Mouse (Mus musculus): ENCODE measurements at regions not wholly inside any gene's neighbourhood (a gene's known extent, or its start where the extent isn't known, plus 50 kb on each side); places are given as distances from the start of the nearest gene placed in this dataset.
"Not testable (repeated sequence)": the region's sequence is repeated elsewhere in the genome, so short reads cannot be mapped to it uniquely, and the experiment has no call there.

DNA sequence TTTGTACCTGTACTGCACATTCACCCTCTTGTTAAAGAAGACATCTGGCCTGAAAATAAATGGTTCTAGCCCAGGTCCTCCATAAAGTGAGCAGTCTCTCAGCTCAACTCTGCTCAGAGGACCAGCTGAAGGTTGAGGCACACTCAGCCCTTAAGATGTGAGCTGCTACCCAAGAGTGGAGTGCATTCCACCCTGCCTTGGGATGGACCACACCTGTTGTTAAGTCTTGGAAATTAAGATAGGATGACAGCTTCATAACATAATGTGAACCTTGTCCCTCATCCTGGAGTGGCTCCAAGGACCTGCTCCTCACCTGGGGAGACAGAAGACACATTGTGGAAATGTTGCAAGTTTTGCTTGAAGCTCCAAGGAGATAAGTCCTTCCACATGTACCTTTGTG lies 200.5 kb upstream of the Thpo start:
- H3K9ac ChIP-seq; H3K27ac ChIP-seq; H3K9me3 ChIP-seq; H3K4me2 ChIP-seq; H3K36me3 ChIP-seq (replicated peaks); H3K4me1 ChIP-seq; ATAC-seq (ENCODE audit: low FRiP score); H3K4me3 ChIP-seq (replicated peaks); H3K27me3 ChIP-seq: not testable (repeated sequence)

DNA sequence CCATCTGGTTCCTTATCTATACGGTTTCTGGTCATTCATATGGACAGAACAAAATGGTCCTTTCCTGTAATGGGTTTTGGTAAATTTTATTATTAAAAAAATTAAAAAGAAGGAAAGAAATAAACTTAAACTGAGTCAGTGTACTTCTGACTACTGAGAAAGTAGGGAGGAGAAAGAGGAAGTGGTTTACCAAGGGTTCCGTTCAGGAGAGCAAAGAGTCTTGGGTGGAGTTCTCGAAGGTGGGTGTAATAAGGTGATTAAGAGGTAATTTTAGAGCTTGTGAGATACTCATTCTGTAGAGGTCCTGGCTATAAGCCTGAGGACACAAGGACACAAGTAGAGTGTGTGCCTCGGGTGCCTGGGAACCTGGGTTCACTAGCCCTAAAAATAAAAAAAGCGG lies 195.7 kb upstream of the Thpo start:
- not testable (repeated sequence) for ATAC-seq (ENCODE audit: low FRiP score); H3K4me2 ChIP-seq
- WGBS, result 92% methylated on average over 5 of the region's 5 CpGs

DNA sequence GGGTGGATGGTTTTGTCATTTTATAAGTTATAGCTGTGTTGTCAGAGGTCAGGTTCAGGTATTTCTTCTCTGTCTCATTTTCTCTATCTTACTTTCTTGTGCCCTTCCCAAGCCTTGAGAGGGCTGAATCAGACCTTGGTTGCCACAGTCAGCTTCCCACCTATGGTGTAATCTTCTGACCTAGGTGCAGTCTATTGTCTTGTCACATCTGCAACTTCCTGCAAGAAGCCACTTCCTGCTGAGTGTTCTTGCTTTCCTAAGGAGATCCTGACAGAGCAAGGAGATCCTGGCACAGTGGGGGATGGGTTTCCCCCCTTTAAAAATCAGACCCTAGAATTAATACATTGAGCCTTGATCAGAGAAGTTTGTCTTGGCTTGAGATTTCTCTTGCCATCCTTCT lies 191.5 kb upstream of the Thpo start:
- not testable (repeated sequence) for H3K36me3 ChIP-seq (replicated peaks); ATAC-seq (ENCODE audit: low FRiP score); H3K9me3 ChIP-seq; H3K4me1 ChIP-seq; H3K4me2 ChIP-seq; H3K9ac ChIP-seq; H3K27ac ChIP-seq; H3K4me3 ChIP-seq (replicated peaks); H3K27me3 ChIP-seq

More for the DNA sequence above, 195.7 kb upstream of the Thpo start:
- H3K9me3 ChIP-seq; H3K4me1 ChIP-seq; H3K27me3 ChIP-seq; H3K36me3 ChIP-seq (replicated peaks); H3K9ac ChIP-seq; H3K4me3 ChIP-seq (replicated peaks); H3K27ac ChIP-seq: not testable (repeated sequence)

DNA sequence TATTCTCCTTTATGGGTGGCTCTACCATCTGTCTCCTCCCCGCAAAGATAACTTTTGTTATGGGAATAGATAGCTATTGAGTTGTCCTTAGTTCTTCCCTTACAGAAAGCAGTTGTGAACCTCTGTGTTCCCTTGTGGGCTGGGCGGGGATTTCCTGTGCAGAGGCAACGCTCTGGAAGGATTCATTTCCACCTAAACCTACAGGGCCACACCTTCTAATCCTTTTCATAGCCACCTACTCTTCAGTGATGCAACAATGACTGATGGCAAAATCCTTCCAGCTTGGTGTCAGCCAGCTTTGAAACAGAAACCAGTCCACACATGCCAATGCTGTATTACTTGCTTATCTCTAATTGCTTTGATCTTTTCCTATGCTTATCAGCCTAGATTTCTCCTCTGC lies 176.6 kb upstream of the Thpo start:
- WGBS, result 85% methylated on average over 3 of the region's 3 CpGs
- H3K36me3 ChIP-seq (replicated peaks); ATAC-seq (ENCODE audit: low FRiP score); H3K4me3 ChIP-seq (replicated peaks); H3K27me3 ChIP-seq; H3K9me3 ChIP-seq; H3K4me1 ChIP-seq; H3K27ac ChIP-seq; H3K4me2 ChIP-seq; H3K9ac ChIP-seq: not testable (repeated sequence)

DNA sequence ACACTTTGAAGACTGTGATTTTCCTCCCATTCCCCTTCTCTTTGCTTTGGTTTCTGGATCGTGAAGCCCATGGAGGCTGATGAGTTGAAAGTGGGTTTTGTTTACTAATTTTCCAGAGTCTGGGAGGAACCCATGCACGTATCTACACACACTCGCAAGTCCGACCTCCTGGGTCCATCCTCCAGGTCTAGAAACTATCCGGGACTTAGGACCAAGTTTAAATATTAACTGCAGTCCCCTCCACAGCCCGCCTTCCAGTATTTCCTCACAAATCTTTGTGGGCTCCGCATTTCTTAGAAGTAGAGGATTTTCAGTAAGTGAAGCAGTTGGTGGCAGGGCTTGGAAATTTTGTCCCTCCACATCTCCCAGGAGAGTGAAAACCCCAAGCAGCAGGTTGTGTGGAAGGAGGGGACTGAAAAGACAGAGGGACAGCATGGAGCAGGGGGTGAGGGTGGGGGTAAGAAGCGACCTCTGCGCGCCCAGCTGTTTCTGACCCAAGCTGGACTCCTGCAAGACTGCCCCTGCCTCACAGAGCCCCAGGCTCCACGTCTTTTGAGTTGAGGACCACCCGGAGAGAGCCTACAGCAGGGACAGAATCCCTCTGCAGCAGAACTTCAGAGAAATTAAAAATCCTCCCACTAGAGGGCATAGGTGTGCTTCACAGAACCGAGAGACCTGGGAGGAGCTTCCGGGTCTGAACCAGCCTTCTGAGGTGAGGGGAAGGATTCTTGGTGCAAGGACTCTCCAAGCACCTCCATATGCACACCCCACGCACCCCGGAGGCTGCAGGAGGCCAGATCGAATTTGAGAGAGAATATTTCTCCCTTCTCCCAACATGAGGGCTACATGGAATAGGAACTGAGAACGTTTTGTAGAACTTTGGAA lies 174.4 kb upstream of the Thpo start:
- not testable (repeated sequence) for H3K27ac ChIP-seq; H3K4me3 ChIP-seq (replicated peaks); H3K9me3 ChIP-seq; H3K4me1 ChIP-seq; H3K4me2 ChIP-seq; H3K36me3 ChIP-seq (replicated peaks); H3K27me3 ChIP-seq; H3K9ac ChIP-seq
- 43% methylated on average over 18 of the region's 18 CpGs for WGBS
- ATAC-seq (ENCODE audit: low FRiP score), result 0 out of 2 replicates have a peak, but pooled peaks have one; percentile 46

DNA sequence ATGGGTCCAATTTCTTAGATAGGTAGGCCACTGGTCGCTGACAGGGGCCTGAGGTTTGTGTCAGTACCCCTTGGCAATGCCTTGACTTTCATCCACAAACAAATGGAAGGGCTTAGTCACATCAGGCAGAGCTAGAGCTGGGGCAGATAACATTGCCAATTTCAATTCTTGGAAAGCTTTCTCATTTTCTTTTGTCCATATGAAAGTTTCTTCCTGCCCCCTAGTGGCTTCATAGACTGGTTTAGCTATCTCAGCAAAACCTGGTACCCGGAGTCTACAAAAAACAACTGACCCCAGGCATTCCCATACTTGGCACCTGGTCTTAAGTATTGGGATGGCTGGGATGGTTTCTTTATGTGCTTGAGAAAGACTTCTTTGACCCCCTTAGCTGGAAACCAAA lies 161.4 kb upstream of the Thpo start:
- WGBS, result 75% methylated on average over 2 of the region's 2 CpGs
- Histone ChIP-seq H3K4me1 (no peaks in the 10 kb centered on the region), H3K27ac (no peak overlapping the region), H3K4me3 (replicated peaks) (no peak overlapping the region), H3K4me2 (no peak overlapping the region), H3K9me3 (no peaks in the 10 kb centered on the region), H3K36me3 (replicated peaks) (no peaks in the 10 kb centered on the region), H3K9ac (no peak overlapping the region), H3K27me3 (no peaks in the 10 kb centered on the region)
- ATAC-seq (ENCODE audit: low FRiP score), result no peak

DNA sequence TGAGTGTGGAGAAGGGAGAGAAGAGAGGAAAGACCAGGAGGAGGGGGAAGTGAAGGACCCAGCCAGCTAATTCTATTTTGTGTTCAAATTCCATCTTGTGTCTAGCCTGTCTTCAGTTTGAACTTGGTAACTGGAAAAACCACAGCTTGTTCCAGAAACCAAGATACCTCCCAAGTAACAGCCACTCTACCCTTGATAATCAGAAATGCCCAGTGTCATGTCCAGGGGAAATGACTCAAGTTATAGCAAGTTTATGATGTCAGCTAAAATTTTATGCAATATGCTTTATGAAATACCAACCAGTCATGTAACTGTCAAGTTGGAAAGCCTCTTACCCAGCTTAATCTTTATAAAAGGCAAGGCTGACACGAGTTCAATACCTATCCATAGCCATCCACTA lies 137.4 kb upstream of the Thpo start:
- H3K27me3 ChIP-seq, result no peaks in the 10 kb centered on the region
- no peak for ATAC-seq (ENCODE audit: low FRiP score)
- H3K4me2 ChIP-seq, result no peak overlapping the region
- 42% methylated on average over 1 of the region's 1 CpGs for WGBS
- H3K36me3 ChIP-seq (replicated peaks), result no peaks in the 10 kb centered on the region
- no peaks in the 10 kb centered on the region for H3K4me1 ChIP-seq
- H3K27ac ChIP-seq, result no peak overlapping the region
- H3K9ac ChIP-seq, result no peak overlapping the region
- H3K9me3 ChIP-seq, result no peaks in the 10 kb centered on the region
- no peak overlapping the region for H3K4me3 ChIP-seq (replicated peaks)

DNA sequence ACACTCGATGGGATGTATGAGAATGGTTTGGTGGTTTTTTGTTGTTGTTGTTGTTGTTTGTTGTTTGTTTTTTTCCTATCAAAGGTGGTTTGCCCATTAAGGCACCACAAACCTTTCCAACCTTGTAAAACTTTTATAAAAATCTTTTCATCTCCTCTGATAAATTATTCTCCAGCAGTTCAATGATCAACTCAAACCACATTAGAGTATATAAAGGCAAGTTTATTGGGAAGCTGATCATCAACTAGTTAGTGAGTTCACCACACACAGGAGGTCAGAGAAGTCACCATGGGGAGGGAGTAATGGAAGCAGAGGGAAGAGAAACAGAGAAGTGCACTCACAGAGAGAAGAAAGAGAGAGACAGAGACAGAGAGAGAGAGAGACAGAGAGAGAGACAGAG lies 132.5 kb upstream of the Thpo start:
- Histone ChIP-seq H3K36me3 (replicated peaks) (no peaks in the 10 kb centered on the region), H3K9ac (no peak overlapping the region), H3K27me3 (no peaks in the 10 kb centered on the region), H3K4me2 (no peak overlapping the region), H3K4me1 (no peaks in the 10 kb centered on the region), H3K4me3 (replicated peaks) (no peak overlapping the region), H3K9me3 (no peaks in the 10 kb centered on the region), H3K27ac (no peak overlapping the region)
- 86% methylated on average over 1 of the region's 1 CpGs for WGBS
- no peak for ATAC-seq (ENCODE audit: low FRiP score)

DNA sequence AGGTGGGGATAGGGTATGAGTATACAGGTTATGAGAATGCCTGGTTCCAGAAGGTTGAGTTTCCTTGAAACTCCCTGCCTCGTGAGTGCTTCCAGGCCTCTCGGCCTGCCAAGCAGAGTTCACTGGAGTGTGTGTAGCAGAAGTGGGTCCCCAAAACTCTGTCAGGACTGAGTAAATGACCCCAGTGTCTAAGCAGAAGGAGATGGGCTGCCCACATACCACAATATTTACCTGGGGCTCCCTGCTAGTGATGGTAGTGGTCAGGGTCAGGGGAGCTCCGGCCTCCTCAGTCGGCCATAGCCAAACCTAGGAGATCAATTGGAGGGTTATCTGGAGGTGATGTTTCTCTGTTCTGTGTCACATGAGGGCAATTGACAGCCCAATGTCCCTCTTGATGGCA lies 126.9 kb upstream of the Thpo start:
- no peak for ATAC-seq (ENCODE audit: low FRiP score)

DNA sequence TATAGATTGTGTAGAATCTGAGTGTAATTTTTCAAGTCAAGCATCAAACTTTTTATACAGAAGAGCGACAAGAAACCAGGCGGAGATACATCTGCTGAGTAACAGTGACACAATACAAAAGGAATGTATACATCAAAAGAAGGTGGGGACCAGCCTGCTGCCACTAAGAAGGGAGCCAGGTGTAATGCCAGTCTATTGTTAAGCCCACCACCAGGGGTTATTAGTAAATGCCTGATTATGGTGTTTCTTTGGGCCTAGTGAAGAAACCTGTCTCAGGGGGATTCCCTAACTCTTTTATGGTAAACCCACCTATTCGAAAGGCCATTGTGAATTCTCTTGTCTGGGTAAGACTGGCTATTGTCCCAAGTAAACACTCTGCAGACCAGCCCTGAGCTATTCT lies 126.3 kb upstream of the Thpo start:
- not testable (repeated sequence) for H3K27ac ChIP-seq; H3K9me3 ChIP-seq; ATAC-seq (ENCODE audit: low FRiP score); H3K4me2 ChIP-seq; H3K27me3 ChIP-seq; H3K9ac ChIP-seq; H3K4me3 ChIP-seq (replicated peaks); H3K4me1 ChIP-seq; H3K36me3 ChIP-seq (replicated peaks)
- 86% methylated on average over 3 of the region's 3 CpGs for WGBS

More for the DNA sequence above, 126.9 kb upstream of the Thpo start:
- Histone ChIP-seq H3K36me3 (replicated peaks) (no peaks in the 10 kb centered on the region), H3K27me3 (no peaks in the 10 kb centered on the region), H3K4me3 (replicated peaks) (no peak overlapping the region), H3K4me1 (no peaks in the 10 kb centered on the region), H3K9ac (no peak overlapping the region), H3K9me3 (no peaks in the 10 kb centered on the region), H3K27ac (no peak overlapping the region), H3K4me2 (no peak overlapping the region)
- WGBS, result 97% methylated on average over 4 of the region's 4 CpGs

DNA sequence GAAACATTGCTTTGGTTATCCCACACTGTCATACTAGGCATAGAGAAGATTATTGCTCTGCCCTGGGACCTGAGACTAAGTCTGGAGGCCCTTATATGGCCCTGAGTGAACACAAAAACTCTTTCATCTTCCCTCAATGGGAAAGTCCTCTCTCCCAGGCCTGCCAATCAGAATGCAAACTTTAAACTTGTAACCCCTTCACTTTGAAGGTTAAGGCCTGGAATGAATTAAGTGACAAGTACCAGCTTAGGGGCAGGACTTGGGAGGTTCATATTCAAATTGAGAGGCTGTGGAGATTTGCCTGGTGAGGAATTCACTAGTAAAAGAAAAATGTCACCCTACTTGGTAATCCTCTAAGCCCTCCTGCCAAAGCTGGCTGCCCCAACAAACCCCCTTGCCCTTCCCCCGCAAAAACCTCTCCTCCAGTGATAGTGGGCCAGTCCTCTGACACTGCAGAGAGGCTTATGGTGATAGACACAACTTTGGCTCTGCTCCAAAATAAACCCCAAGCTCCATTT lies 120.4 kb upstream of the Thpo start:
- H3K27me3 ChIP-seq, result no peaks in the 10 kb centered on the region
- no peak overlapping the region for H3K9ac ChIP-seq
- no peak overlapping the region for H3K4me3 ChIP-seq (replicated peaks)
- no peak overlapping the region for H3K27ac ChIP-seq
- ATAC-seq (ENCODE audit: low FRiP score), result no peak
- WGBS, result 55% methylated on average over 1 of the region's 1 CpGs
- H3K9me3 ChIP-seq, result no peaks in the 10 kb centered on the region
- no peaks in the 10 kb centered on the region for H3K36me3 ChIP-seq (replicated peaks)
- 0 out of 2 replicates have a peak, but pooled peaks cover 2% of the 10 kb centered on the region for H3K4me1 ChIP-seq
- H3K4me2 ChIP-seq, result no peak overlapping the region

DNA sequence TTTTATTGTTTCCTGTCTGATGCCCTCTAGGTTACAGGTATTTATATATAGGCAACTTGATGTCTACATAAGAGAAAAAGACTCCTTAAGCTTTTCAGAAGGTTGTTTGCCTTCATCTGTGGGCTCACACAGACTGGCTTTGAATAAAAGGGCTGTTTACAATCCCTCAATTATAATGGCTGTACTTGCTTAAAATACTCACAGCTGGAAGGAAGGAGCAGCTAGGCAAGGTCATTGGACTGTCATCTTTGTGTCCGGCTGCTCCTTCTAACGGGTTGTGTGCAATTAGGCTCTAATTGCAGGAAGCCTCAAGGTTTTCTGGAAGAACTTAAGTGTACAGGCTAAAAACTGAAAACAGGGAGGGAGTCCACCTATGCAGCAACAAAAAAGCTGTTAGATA lies 103.8 kb upstream of the Thpo start:
- no peak overlapping the region for H3K9ac ChIP-seq
- no peaks in the 10 kb centered on the region for H3K27me3 ChIP-seq
- 8% methylated on average over 2 of the region's 2 CpGs for WGBS
- H3K4me3 ChIP-seq (replicated peaks), result no peak overlapping the region
- no peaks in the 10 kb centered on the region for H3K36me3 ChIP-seq (replicated peaks)
- H3K27ac ChIP-seq, result no peak overlapping the region
- no peak for ATAC-seq (ENCODE audit: low FRiP score)
- H3K4me2 ChIP-seq, result no peak overlapping the region
- H3K4me1 ChIP-seq, result peaks cover 6% of the 10 kb centered on the region
- no peaks in the 10 kb centered on the region for H3K9me3 ChIP-seq

DNA sequence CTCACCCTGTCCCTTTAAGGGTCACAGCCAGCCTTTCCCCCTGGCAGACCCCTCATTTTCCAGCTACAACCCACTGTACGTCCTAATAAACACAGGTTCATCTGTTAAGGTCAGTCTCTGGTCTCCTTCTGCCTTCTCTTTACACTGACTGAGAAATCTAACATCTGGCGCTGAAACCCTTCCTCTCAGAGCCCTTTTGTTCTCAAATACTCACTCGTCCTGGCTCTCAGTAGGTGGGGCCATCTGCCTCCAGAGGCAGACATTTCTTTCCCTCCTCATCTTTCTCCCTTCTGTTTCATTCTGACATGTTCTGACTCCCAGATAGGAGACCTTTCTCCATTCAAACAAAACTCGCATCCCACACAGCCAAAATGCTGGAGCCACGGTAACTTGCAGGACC lies 102.6 kb upstream of the Thpo start:
- Histone ChIP-seq H3K9ac (no peak overlapping the region), H3K36me3 (replicated peaks) (no peaks in the 10 kb centered on the region), H3K4me1 (peaks cover 6% of the 10 kb centered on the region), H3K27me3 (no peaks in the 10 kb centered on the region), H3K4me2 (no peak overlapping the region), H3K27ac (no peak overlapping the region), H3K9me3 (no peaks in the 10 kb centered on the region), H3K4me3 (replicated peaks) (no peak overlapping the region)
- 33% methylated on average over 5 of the region's 5 CpGs for WGBS
- no peak for ATAC-seq (ENCODE audit: low FRiP score)
